Mouse (Mus musculus): ENCODE results near the gene Gm8909. TPM values are rescaled to one million over a fixed set of nuclear protein-coding genes. Genes with fewer than 3 reads are reported as not detected.
"Not testable (repeated sequence)": the region's sequence is repeated elsewhere in the genome, so short reads cannot be mapped to it uniquely, and the experiment has no call there.

The Gm8909 gene
- polyA plus RNA-seq, 1 experiment from 2014 or later = not detected

DNA sequence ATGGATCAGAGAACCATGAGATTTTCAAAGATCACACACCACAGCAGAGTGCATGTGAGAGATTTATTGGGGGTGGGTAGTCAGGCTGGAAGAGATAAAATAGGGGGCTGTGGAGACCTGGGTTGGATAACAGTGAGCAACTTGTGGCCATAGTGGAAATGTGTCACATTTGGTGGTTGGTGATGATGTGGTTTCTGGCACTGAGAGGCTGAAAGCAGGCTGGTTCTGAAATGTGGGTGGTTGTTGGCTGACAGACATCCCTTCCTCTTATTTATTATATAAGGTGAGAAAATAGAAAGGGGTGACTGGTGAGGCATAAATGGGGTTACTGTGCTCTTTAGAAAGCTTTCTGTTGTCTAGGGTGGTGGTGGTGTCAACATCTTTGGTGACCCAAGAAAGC is 1.4 kb upstream of the Gm8909 start:
- Histone ChIP-seq H3K4me3 (ENCODE audit: low read depth, low read length) (no peak overlapping the region), H3K9me3 (replicated peaks; ENCODE audit: control insufficient read depth, low read length) (no peaks in the 10 kb centered on the region), H3K4me2 (no peak overlapping the region), H3K4me1 (ENCODE audit: control insufficient read depth, insufficient read depth, low read length) (no peaks in the 10 kb centered on the region; the same call in 1 of the 2 replicates), H3K27me3 (ENCODE audit: control insufficient read depth, insufficient read depth, low read length) (peaks cover 48% of the 10 kb centered on the region), H3K27ac (ENCODE audit: low read depth, low read length) (no peak overlapping the region), H3K9ac (ENCODE audit: low read depth, low read length) (no peak overlapping the region), H3K36me3 (ENCODE audit: control insufficient read depth, insufficient read depth, low read length) (no peaks in the 10 kb centered on the region)
- ATAC-seq (replicated peaks; ENCODE audit: insufficient number of reproducible peaks, low FRiP score, low TSS enrichment) = no peak

DNA sequence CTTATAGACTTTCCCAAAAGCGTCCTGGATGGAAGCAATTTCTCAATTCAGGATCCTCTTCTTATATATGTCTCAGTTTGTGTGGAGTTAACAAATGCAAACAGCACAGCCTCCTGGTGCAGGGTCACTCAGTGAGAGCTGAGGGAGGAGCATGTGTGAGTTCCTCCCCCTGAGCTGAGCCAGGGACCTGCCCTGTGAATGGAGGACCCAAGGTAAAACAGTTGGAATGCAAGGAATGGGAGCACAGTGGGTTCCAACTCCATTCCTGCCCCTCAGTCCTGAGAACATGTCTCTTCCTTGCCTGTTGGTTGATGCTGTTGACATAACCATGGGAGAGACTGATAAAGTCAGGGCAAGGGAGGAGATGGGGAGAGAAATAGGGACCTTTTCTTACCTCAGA is 757 bp upstream of the Gm8909 start:
- H3K9ac ChIP-seq (ENCODE audit: low read depth, low read length); H3K4me2 ChIP-seq; ATAC-seq (replicated peaks; ENCODE audit: insufficient number of reproducible peaks, low FRiP score, low TSS enrichment); H3K27ac ChIP-seq (ENCODE audit: low read depth, low read length); H3K4me3 ChIP-seq (ENCODE audit: low read depth, low read length); H3K36me3 ChIP-seq (ENCODE audit: control insufficient read depth, insufficient read depth, low read length); H3K9me3 ChIP-seq (replicated peaks; ENCODE audit: control insufficient read depth, low read length); H3K4me1 ChIP-seq (ENCODE audit: control insufficient read depth, insufficient read depth, low read length): not testable (repeated sequence)
- WGBS (ENCODE audit: insufficient replicate concordance) = no CpG with 5 or more reads among the region's 1 CpGs
- H3K27me3 ChIP-seq (ENCODE audit: control insufficient read depth, insufficient read depth, low read length) = peaks cover 55% of the 10 kb centered on the region

DNA sequence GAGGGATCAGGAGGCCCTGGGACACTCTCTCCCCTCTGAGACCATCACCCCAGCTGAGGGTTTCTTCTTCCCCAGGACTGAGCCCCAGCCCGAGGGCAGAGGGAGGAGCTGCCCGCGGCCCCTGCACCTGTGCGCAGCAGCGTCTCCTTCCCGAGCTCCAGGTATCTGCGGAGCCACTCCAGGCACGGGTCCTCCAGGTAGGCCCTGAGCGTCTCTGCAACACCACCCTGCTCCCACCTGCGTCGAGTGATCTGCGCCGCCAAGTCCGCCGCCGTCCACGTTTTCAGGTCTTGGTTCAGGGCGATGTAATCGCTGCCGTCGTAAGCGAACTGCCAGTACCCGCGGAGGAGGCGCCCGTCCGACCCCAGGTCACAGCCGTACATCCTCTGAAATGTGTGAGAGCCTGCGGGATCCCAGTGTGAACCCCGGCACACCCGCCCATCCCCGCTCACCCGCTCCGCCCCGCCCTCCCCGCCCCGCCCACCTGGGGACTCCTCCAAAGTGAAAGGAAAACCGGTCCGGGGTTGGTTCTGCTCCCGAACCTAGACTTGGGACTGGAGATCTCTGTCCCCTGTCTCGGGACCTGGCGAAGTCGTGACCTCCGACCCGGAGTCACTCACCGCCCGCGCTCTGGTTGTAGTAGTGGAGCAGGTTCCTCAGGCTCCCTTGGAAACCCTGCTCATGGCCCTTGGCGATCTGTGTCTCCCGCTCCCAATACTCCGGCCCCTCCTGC is 865 bp downstream of the Gm8909 start:
- Histone ChIP-seq H3K27me3 (ENCODE audit: control insufficient read depth, insufficient read depth, low read length) (peaks cover 58% of the 10 kb centered on the region), H3K27ac (ENCODE audit: low read depth, low read length) (no peak overlapping the region), H3K4me1 (ENCODE audit: control insufficient read depth, insufficient read depth, low read length) (no peaks in the 10 kb centered on the region; the same call in 1 of the 2 replicates), H3K4me3 (ENCODE audit: low read depth, low read length) (peak overlapping the region; percentile 41), H3K9ac (ENCODE audit: low read depth, low read length) (no peak overlapping the region), H3K4me2 (peak overlapping the region; percentile 59), H3K9me3 (replicated peaks; ENCODE audit: control insufficient read depth, low read length) (no peaks in the 10 kb centered on the region), H3K36me3 (ENCODE audit: control insufficient read depth, insufficient read depth, low read length) (no peaks in the 10 kb centered on the region)
- 2% methylated on average over 51 of the region's 51 CpGs for WGBS (ENCODE audit: insufficient replicate concordance)
- no peak for ATAC-seq (replicated peaks; ENCODE audit: insufficient number of reproducible peaks, low FRiP score, low TSS enrichment)

DNA sequence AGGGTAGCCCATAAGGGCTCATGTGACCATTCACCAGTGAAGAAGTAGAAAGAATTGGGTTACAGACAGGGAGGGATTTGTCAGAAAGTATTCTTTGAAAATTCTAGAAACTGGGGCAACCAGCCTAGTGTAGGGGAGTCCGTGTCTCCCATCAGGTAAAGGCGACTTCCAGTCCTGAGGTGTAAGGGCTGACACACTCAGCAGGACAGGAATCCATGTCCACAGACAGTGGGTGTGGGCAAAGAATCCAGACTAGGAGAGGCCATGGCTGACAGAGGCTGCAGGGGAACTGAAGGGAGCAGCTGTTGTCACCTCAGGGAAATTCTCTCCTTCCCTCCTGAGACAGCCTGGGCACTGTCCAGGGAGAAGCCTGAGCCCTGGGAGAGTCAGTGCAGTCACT is 1.4 kb downstream of the Gm8909 start:
- H3K9ac ChIP-seq (ENCODE audit: low read depth, low read length); H3K4me3 ChIP-seq (ENCODE audit: low read depth, low read length); ATAC-seq (replicated peaks; ENCODE audit: insufficient number of reproducible peaks, low FRiP score, low TSS enrichment); H3K4me2 ChIP-seq; H3K4me1 ChIP-seq (ENCODE audit: control insufficient read depth, insufficient read depth, low read length); H3K27ac ChIP-seq (ENCODE audit: low read depth, low read length); H3K9me3 ChIP-seq (replicated peaks; ENCODE audit: control insufficient read depth, low read length); H3K36me3 ChIP-seq (ENCODE audit: control insufficient read depth, insufficient read depth, low read length): not testable (repeated sequence)
- H3K27me3 ChIP-seq (ENCODE audit: control insufficient read depth, insufficient read depth, low read length) = peaks cover 64% of the 10 kb centered on the region
- WGBS (ENCODE audit: insufficient replicate concordance) = 17% methylated on average over 2 of the region's 2 CpGs

DNA sequence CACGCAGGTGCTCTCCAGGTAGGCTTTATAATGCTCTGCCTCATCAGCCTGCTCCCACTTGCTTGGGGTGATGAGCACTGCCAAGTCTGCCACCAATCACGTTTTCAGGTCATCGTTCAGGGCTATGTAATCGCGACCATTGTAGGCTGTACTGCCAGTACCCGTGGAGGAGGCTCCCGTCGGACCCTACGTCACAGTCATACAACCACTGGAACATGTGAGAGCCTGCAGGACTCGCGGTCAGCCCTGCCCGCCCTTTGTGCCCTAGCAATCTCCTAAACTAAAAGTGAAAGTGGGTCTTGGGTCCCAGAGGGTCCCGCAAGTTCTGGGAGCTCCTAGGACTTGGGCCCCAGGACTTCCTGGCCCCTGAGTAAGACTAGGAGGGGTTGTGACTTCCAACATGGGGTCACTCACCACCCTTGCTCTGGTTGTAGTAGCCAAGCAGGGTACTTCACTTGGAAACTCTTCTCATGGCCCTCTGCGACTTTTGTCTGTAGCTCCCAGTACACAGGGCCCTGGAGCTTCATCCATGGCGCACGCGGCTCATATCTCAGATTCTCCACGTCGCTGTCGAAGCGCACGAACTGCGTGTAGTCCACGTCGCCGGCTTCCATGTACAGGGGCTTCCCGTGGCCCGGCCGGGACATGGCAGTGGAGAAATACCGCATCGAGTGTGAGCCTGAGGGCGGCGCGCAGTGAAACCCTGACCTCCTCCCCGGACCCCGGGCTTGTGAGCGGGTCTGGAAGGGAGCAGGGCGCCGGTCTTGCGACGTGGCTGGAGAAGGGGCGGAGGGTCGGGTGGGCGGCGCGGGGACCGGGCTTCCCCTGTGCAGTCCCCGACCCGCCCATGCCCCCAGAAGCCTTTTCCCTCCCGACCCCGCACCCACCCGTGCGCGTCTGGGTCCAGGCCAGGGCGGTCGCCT is 6.9 kb downstream of the Gm8909 start:
- peak overlapping the region; percentile 26 for H3K4me3 ChIP-seq (ENCODE audit: low read depth, low read length)
- peaks cover 4% of the 10 kb centered on the region; the same call in 1 of the 2 replicates for H3K4me1 ChIP-seq (ENCODE audit: control insufficient read depth, insufficient read depth, low read length)
- ATAC-seq (replicated peaks; ENCODE audit: insufficient number of reproducible peaks, low FRiP score, low TSS enrichment) = no peak

DNA sequence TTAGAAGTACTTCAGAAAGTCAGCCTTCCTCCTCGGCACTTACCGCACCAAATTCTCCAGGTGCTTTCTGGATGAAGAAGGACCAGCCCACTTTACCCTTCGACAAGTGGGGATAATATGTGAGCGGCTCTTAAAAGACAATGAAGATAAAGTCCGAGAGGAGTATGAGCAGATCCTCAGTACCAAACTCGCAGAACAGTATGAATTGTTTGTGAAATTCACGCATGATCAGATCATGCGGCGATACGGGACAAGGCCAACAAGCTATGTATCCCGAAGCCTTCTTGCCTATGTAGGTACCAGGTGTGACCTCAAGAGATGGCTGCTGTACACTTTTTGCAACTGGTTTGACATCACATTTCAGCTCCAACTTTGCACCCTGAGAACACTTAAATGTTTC is 10.1 kb downstream of the Gm8909 start:
- 23% methylated on average over 11 of the region's 11 CpGs for WGBS (ENCODE audit: insufficient replicate concordance)
- H3K36me3 ChIP-seq (ENCODE audit: control insufficient read depth, insufficient read depth, low read length); ATAC-seq (replicated peaks; ENCODE audit: insufficient number of reproducible peaks, low FRiP score, low TSS enrichment); H3K9ac ChIP-seq (ENCODE audit: low read depth, low read length); H3K9me3 ChIP-seq (replicated peaks; ENCODE audit: control insufficient read depth, low read length); H3K4me1 ChIP-seq (ENCODE audit: control insufficient read depth, insufficient read depth, low read length); H3K27ac ChIP-seq (ENCODE audit: low read depth, low read length): not testable (repeated sequence)
- peaks cover 63% of the 10 kb centered on the region for H3K27me3 ChIP-seq (ENCODE audit: control insufficient read depth, insufficient read depth, low read length)
- H3K4me3 ChIP-seq (ENCODE audit: low read depth, low read length) = peak overlapping the region; percentile 28; the same call in 1 of the 2 replicates
- H3K4me2 ChIP-seq = peak overlapping the region; percentile 57

More for the DNA sequence above, 6.9 kb downstream of the Gm8909 start:
- Histone ChIP-seq H3K27ac (ENCODE audit: low read depth, low read length) (no peak overlapping the region), H3K9me3 (replicated peaks; ENCODE audit: control insufficient read depth, low read length) (no peaks in the 10 kb centered on the region), H3K9ac (ENCODE audit: low read depth, low read length) (no peak overlapping the region), H3K4me2 (peak overlapping the region; percentile 47), H3K27me3 (ENCODE audit: control insufficient read depth, insufficient read depth, low read length) (peaks cover 58% of the 10 kb centered on the region), H3K36me3 (ENCODE audit: control insufficient read depth, insufficient read depth, low read length) (no peaks in the 10 kb centered on the region)
- WGBS (ENCODE audit: insufficient replicate concordance) = 2% methylated on average over 54 of the region's 56 CpGs

DNA sequence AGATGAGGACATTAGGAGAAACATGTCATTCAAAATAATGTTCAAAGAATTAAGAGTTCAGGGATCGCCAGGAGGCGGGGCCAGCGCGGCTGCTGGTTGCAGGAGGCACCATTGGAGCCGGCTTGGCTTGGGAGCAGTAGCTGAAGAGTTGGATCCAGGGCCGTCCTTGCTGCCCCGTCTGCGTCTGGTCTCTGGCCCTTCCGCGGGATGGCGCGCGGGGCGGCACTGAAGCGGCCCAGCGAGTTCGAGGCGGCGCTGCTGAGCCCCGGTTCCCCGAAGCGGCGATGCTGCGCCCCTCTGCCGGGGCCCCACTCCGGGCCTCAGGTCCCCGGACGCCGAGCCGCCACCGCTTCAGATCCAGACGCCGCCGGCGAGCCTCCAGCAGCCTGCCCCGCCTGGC is 10.6 kb downstream of the Gm8909 start:
- H3K9ac ChIP-seq (ENCODE audit: low read depth, low read length); H3K27ac ChIP-seq (ENCODE audit: low read depth, low read length); H3K4me1 ChIP-seq (ENCODE audit: control insufficient read depth, insufficient read depth, low read length); ATAC-seq (replicated peaks; ENCODE audit: insufficient number of reproducible peaks, low FRiP score, low TSS enrichment); H3K36me3 ChIP-seq (ENCODE audit: control insufficient read depth, insufficient read depth, low read length); H3K9me3 ChIP-seq (replicated peaks; ENCODE audit: control insufficient read depth, low read length): not testable (repeated sequence)
- 0% methylated on average over 36 of the region's 36 CpGs for WGBS (ENCODE audit: insufficient replicate concordance)
- H3K4me2 ChIP-seq = peak overlapping the region; percentile 57
- peak overlapping the region; percentile 28 for H3K4me3 ChIP-seq (ENCODE audit: low read depth, low read length)
- H3K27me3 ChIP-seq (ENCODE audit: control insufficient read depth, insufficient read depth, low read length) = peaks cover 63% of the 10 kb centered on the region

DNA sequence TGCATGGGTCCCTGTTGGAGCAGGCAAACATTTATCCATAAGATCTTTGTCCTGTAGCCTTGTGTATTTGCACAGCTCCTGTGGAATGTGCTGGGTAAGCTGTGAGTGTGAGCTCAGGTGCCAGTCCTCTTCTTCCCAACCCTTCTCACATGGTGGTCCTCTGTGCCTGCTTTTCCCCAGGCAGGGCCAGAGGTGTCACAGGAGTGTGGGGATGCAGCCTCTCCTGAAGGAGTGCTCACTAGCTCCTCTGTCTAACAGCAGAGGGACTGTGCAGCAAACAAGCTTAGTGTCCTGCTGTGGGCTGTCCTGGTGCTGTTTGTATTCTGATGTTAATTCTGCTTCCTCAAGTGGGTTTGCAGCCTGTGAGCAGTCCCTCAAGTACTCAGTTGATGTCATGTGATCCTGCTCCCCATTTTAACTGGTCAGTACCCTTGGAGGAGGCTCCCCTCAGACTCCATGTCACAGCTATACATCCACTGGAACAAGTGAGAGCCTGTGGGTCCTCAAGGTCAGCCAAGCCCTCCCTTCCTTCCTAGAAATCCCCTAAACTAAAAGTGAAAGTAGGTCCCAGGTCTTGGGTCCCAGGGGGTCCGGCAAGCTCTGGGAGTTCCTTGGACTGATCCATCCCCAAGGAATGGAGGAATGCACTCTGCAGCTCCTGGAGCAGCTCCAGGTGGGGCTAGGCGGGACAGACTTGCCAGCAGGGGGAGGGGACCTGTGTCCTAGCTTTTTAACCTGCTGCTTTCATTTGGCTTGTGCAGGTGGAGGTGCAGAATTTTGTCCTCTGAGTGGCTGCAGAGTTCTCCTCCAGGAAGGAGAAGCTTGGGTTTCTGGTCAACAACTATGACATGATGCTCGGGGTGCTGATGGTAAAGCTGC is 13.8 kb downstream of the Gm8909 start:
- no peak overlapping the region for H3K27ac ChIP-seq (ENCODE audit: low read depth, low read length)
- H3K9me3 ChIP-seq (replicated peaks; ENCODE audit: control insufficient read depth, low read length) = no peaks in the 10 kb centered on the region
- peaks cover 40% of the 10 kb centered on the region for H3K27me3 ChIP-seq (ENCODE audit: control insufficient read depth, insufficient read depth, low read length)
- 24% methylated on average over 3 of the region's 3 CpGs for WGBS (ENCODE audit: insufficient replicate concordance)
- ATAC-seq (replicated peaks; ENCODE audit: insufficient number of reproducible peaks, low FRiP score, low TSS enrichment) = no peak
- H3K4me1 ChIP-seq (ENCODE audit: control insufficient read depth, insufficient read depth, low read length) = no peaks in the 10 kb centered on the region
- no peak overlapping the region for H3K9ac ChIP-seq (ENCODE audit: low read depth, low read length)
- no peak overlapping the region for H3K4me2 ChIP-seq
- H3K36me3 ChIP-seq (ENCODE audit: control insufficient read depth, insufficient read depth, low read length) = no peaks in the 10 kb centered on the region
- H3K4me3 ChIP-seq (ENCODE audit: low read depth, low read length) = no peak overlapping the region
